Mouse (Mus musculus) ES-Bruce4 (cell line): ENCODE measurements around the gene Usp40. TPM values are rescaled to one million over a fixed set of nuclear protein-coding genes. Genes with fewer than 3 reads are reported as not detected.
"Not testable (repeated sequence)": the region's sequence is repeated elsewhere in the genome, so short reads cannot be mapped to it uniquely, and the experiment has no call there.

Source experiments
- H3K27ac ChIP-seq: 2 replicates; pipeline ENCODE4 v1.5.1; 2012; ENCODE audit warnings: low read length, inconsistent platforms; ENCODE audit not compliant: insufficient read depth
- H3K27me3 ChIP-seq: 2 replicates; pipeline ENCODE4 v1.6.1; 2012; ENCODE audit warnings: mild to moderate bottlenecking, low read length, inconsistent platforms; ENCODE audit not compliant: control insufficient read depth, poor library complexity, insufficient read depth, severe bottlenecking
- H3K36me3 ChIP-seq: 2 replicates; pipeline ENCODE4 v1.6.1; 2012; ENCODE audit warnings: inconsistent platforms, mild to moderate bottlenecking, low read length, moderate library complexity; ENCODE audit not compliant: control insufficient read depth, poor library complexity, insufficient read depth, severe bottlenecking
- H3K4me1 ChIP-seq: one replicate; pipeline ENCODE4 v1.8.1; 2011; ENCODE audit warnings: low read length; ENCODE audit not compliant: control insufficient read depth, insufficient read depth
- H3K4me3 ChIP-seq: 2 replicates; pipeline ENCODE4 v1.5.1; 2011; ENCODE audit warnings: low read depth, mild to moderate bottlenecking, low read length
- H3K9ac ChIP-seq: 2 replicates; pipeline ENCODE4 v1.6.1; 2012; ENCODE audit warnings: low read depth, mild to moderate bottlenecking, inconsistent platforms; ENCODE audit not compliant: poor library complexity, severe bottlenecking
- H3K9me3 ChIP-seq: replicated peaks from 2 replicates; pipeline ENCODE4 v1.6.1; 2012; ENCODE audit warnings: mild to moderate bottlenecking, low read length, inconsistent platforms; ENCODE audit not compliant: control insufficient read depth, poor library complexity, insufficient read depth, severe bottlenecking
- CTCF ChIP-seq: IDR thresholded peaks from one replicate; pipeline ENCODE4 v1.8.1; 2011; ENCODE audit warnings: low read depth, low read length
- EP300 ChIP-seq: IDR thresholded peaks from 2 replicates; pipeline ENCODE4 v1.6.1; 2011; ENCODE audit warnings: low read depth, low read length; ENCODE audit not compliant: insufficient read depth
- POLR2A ChIP-seq: IDR thresholded peaks from one replicate; pipeline ENCODE4 v1.8.1; 2011; ENCODE audit warnings: low read length; ENCODE audit not compliant: insufficient read depth
- polyA plus RNA-seq: library from polyadenylated mRNA; stranded (reverse); fragments of >200 nt; gene quantifications from 2 replicates; pipeline ENCODE4 v1.2.4, GENCODE M21; 2011; ENCODE audit warnings: low read depth; ENCODE audit not compliant: missing spikeins, insufficient read depth, insufficient read length

Gene Usp40
- polyA plus RNA-seq: 18.2 and 19.6 TPM in 2 replicates

DNA sequence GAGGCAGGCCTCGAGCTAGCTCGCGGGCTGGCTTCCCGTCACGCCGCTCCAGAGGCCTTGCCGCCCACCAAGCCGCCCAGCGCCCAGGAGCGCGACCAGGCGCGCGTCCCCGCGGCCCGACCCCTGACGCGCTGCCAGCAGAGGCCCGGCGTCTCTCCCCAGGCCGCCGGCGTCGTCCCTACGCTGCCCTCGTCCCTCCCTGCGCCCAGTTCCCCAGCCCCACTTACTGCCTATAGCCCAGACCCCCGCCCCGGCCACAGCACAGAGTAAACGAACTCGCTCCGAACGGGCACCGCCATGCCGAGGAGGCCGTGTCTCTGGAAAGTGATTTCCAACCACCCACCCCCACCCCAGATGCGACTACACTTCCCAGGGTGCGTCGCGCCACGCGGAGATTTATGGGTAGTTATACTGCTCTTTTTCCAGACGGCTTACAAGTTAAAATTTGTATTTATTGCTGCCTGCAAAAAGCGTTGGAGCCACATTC, at the start of gene Usp40:
Gene Usp40, minus strand, starts transcription at position 341 of the 487 bp plus-strand sequence.
- Histone ChIP-seq H3K4me3 (peak within 1 kb of the TSS; percentile 74), H3K9ac (peak within 1 kb of the TSS; percentile 97), H3K27ac (no peak within 1 kb of the TSS), H3K27me3 (no peaks in the 10 kb centered on the region), H3K36me3 (no peaks in the 10 kb centered on the region), H3K9me3 (no peaks in the 10 kb centered on the region), H3K4me1 (no peaks in the 10 kb centered on the region)
- TF ChIP-seq EP300 (no peak), CTCF (no peak), POLR2A (no peak)

DNA sequence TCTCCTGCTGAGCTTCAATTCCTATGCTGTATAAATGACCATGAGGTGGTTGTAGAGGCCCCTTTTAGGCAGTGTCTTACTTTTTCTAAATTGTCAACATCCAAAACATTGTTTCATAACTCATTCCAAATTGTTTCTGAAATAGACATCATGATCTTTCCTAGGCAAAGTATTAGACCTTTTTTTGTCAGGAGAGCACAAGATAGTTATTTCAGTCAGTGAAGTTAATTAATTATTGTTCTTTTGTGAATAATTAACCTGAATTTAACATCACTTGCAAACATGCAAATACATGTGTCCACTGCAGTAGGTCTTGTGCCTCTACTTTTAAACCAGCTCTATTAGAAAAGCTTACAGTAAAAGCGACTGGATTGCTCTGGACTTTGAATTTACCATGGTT, 46.7 kb upstream of the Usp40 start, which contains the start of gene Ugt1a10:
Gene Ugt1a10, plus strand, starts transcription at position 301 of the 400 bp plus-strand sequence.
- no peaks in the 10 kb centered on the region for H3K4me1 ChIP-seq
- H3K9ac ChIP-seq: no peak within 1 kb of the TSS
- H3K27me3 ChIP-seq: no peaks in the 10 kb centered on the region
- TF ChIP-seq POLR2A: no peak
- TF ChIP-seq EP300: no peak
- TF ChIP-seq CTCF: no peak
- H3K9me3 ChIP-seq: no peaks in the 10 kb centered on the region
- no peak within 1 kb of the TSS for H3K27ac ChIP-seq
- no peaks in the 10 kb centered on the region for H3K36me3 ChIP-seq
- no peak within 1 kb of the TSS for H3K4me3 ChIP-seq

DNA sequence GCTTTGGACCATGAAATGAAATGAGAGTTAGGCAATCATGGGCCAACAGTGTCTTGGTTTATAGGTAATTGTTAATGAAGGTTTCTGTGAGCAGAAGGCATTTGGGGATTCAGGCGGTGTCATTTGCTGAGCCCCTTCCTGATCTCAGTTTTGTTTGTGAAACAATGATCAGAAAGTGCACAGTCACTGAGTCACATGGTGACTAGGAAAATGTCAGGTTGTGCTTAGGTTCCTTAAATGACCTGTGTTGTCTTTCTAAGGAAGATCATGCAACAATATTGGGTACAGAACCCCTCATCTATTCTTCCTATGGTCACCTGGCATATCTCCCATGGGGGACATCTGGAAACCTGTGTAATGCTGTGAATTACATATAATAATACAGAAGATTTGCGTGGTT, 39.1 kb upstream of the Usp40 start:
- not testable (repeated sequence) for H3K36me3 ChIP-seq, H3K4me3 ChIP-seq, H3K9me3 ChIP-seq, H3K4me1 ChIP-seq, H3K27me3 ChIP-seq, H3K27ac ChIP-seq, H3K9ac ChIP-seq

DNA sequence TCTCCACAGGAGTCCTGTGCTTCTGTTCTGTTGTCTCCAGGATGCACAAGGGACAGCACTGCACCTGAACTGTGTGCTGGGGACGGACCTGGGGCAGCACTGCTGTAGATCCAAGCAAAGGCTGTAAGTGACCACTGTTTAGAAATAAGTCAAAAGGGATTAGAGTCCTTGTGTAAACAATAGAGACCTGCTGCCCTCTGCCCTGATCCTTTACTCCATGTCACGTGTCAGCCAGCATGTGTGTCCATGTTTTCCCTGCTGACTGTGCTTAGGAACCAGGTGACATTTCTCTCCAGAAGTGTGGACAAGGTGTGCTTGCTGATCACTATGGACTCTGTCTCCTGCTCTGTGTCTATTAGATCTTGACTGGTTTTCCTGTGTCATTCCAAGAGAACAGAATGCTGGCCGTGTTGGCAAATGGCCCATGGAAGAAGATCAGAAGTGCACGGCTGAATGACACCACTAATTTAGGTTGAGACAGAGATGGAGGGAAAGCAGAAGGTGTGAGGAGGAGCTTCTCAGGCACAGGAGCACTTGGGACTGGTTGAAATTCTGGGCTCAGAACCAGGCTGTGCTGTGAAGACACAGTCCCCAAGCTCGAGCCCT, 36.6 kb upstream of the Usp40 start:
- not testable (repeated sequence) for H3K4me3 ChIP-seq, H3K4me1 ChIP-seq, H3K27ac ChIP-seq, H3K36me3 ChIP-seq, H3K9me3 ChIP-seq, H3K9ac ChIP-seq, H3K27me3 ChIP-seq

DNA sequence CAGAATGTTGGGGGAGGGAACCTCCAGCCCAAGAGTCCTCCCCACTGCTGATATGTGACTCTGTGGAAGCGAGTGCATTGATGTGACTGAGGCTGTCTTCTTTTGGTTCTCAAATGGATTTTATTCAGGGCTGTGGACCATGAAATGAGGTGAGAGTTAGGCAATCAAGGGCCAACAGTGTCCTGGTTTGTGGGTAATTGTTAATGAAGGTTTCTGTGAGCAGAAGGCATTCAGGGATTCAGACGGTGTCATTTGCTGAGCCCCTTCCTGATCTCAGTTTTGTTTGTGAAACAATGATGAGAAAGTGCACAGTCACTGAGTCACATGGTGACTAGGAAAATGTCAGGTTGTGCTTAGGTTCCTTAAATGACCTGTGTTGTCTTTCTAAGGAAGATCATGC, 34.7 kb upstream of the Usp40 start:
- not testable (repeated sequence) for H3K36me3 ChIP-seq, H3K27ac ChIP-seq, H3K4me1 ChIP-seq, H3K4me3 ChIP-seq, H3K9ac ChIP-seq, H3K9me3 ChIP-seq, H3K27me3 ChIP-seq

DNA sequence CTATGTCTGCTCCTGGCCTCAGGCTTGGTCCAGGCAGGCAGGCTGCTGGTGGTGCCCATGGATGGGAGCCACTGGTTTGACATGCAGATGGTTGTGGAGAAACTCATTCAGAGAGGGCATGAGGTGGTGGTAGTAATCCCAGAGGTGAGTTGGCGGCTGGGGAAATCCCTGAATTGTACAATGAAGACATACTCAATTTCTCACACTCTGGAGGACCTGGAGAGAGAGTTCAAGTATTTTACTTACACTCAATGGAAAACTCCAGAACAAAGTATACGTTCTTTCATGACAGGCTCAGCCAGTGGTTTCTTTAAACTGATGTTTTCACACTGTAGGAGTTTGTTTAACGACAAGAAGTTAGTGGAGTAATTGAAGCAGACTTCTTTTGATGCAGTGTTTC, 16.9 kb upstream of the Usp40 start:
- not testable (repeated sequence) for H3K4me1 ChIP-seq, H3K4me3 ChIP-seq, H3K27me3 ChIP-seq, H3K9me3 ChIP-seq, H3K36me3 ChIP-seq, H3K27ac ChIP-seq, H3K9ac ChIP-seq

DNA sequence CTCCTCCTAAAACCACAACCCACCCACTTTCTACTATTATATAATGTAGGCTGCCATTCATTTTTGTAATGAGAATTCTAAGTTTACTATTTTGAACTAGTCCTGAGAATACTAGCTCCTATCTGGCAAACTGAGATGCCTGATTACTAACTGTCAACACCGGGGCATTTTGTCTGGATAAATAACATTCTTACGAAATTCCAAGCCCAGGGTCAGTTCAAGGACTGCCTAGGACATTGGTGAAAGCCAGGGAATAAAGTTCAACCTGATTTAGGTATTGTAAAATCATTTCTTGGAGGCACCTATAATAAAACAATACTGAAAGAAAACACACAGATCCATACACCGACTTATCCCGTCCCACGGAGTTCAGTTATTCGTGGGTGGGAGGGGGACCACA, 7.0 kb upstream of the Usp40 start:
- no peak for TF ChIP-seq CTCF
- no peak for TF ChIP-seq EP300
- TF ChIP-seq POLR2A: no peak
- Histone ChIP-seq H3K36me3 (no peaks in the 10 kb centered on the region), H3K9ac (no peak overlapping the region), H3K27me3 (no peaks in the 10 kb centered on the region), H3K4me1 (no peaks in the 10 kb centered on the region), H3K4me3 (no peak overlapping the region), H3K9me3 (no peaks in the 10 kb centered on the region; the same call in 1 of the 2 replicates), H3K27ac (no peak overlapping the region)
